Mouse (Mus musculus): ENCODE measurements around the gene Srrm1. TPM values are rescaled to one million over a fixed set of nuclear protein-coding genes. Genes with fewer than 3 reads are reported as not detected.
A peak's percentile ranks its signal among the peaks of the same experiment; 100 is the strongest.

Gene Srrm1
- total and polyA plus RNA-seq, 3 experiments = 26.9 to 285 (median 138) TPM

GRCm38 (mm10) chr4:135353066-135353793 is at the start of gene Srrm1 (continued):
- TF ChIP-seq GABPA (IDR thresholded peaks at IDR 0.05; ENCODE audit: low read depth, low read length) = no peak
- no peak for TF ChIP-seq JUND (IDR thresholded peaks at IDR 0.05; ENCODE audit: low read depth, low read length)
- TF ChIP-seq ELF1 (IDR thresholded peaks at IDR 0.05; ENCODE audit: low read depth, low read length) = peak; percentile 32; the same call in 1 of the 2 replicates
- TF ChIP-seq BHLHE40 (IDR thresholded peaks at IDR 0.05; ENCODE audit: borderline replicate concordance, low read depth, low read length) = no peak

DNA sequence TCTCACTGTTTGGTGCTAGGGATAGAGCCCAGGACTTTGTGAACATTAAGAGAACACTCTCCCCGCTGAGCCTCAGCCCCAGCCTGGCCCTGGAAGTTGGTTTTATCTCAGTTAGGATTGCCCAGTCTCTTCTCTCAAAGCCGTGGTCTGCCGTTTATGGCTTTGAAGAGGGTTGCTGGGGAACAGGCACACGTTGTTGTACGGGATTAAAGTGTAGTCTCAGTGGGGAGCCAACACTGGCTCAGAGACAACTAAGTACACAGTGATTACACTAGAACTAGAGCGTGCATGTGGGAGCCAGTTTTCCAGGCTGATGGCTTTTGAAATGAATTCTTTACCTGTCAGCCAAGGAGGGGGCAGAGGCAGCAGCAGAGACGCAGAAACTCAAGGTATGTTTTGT is 48.8 kb upstream of the Srrm1 start:
- H3K9ac ChIP-seq (ENCODE audit: control insufficient read depth, low read depth, low read length, poor library complexity, severe bottlenecking) = no peak overlapping the region
- H3K4me3 ChIP-seq (ENCODE audit: control insufficient read depth in 1 of 2, insufficient read depth in 1 of 2, low read depth in 2 of 2, low read length in 2 of 2) = no peak overlapping the region
- peaks cover 0 to 26% of the 10 kb centered on the region in 2 experiments; a peak in 2 of 4 replicates for H3K36me3 ChIP-seq (ENCODE audit: control insufficient read depth in 1 of 2, insufficient read depth in 2 of 2, low read length in 2 of 2)
- H3K4me1 ChIP-seq (ENCODE audit: control insufficient read depth in 1 of 2, insufficient read depth in 2 of 2, low read length in 2 of 2) = peaks cover 5 to 30% of the 10 kb centered on the region in 2 experiments; a peak in 3 of 4 replicates
- no peaks in the 10 kb centered on the region for H3K9me3 ChIP-seq (replicated peaks; ENCODE audit: insufficient read depth, low read length)
- H3K27ac ChIP-seq (ENCODE audit: control insufficient read depth, low read depth, low read length) = no peak overlapping the region
- DNase-seq (ENCODE audit: low read depth, low spot score) = no peak
- no peaks in the 10 kb centered on the region for H3K27me3 ChIP-seq (ENCODE audit: control insufficient read depth in 1 of 2, insufficient read depth in 2 of 2, low read length in 2 of 2)
- no peaks in the 10 kb centered on the region for H3K79me2 ChIP-seq (ENCODE audit: control insufficient read depth, insufficient read depth, low read length, poor library complexity)
- no peak for TF ChIP-seq MAFK (IDR thresholded peaks at IDR 0.05; ENCODE audit: borderline replicate concordance, low read depth, low read length)
- TF ChIP-seq MAZ (IDR thresholded peaks at IDR 0.05; ENCODE audit: low read depth, low read length) = no peak
- TF ChIP-seq UBTF (IDR thresholded peaks at IDR 0.05; ENCODE audit: borderline replicate concordance, insufficient read depth, low read depth, low read length) = no peak

DNA sequence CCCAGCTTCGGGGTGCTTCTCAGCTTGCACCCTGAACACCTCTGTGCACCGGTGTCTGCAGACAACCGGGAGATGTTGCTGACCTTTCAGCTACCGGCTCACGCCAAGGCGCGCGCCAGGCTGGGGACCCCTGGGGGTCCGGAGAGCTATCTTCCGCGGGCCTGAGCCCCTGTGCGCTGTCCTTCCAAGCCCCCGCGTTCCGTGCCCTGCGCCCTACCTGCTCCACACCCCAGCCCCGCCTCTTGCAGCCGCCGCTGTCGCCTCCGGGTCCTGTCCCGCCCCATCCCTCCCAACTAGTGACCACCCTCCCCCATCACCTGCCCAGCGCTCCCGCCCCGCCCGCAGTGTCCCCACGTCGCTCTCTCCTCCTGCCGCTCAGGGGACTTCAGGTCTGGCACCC is 44.9 kb upstream of the Srrm1 start, which contains the start of gene Ncmap:
Gene Ncmap, minus strand, starts transcription at position 237 of the 400 bp plus-strand sequence.
- no peaks in the 10 kb centered on the region for H3K9me3 ChIP-seq (replicated peaks; ENCODE audit: insufficient read depth, low read length)
- no peaks in the 10 kb centered on the region; a peak in 1 of 4 replicates for H3K36me3 ChIP-seq (ENCODE audit: control insufficient read depth in 1 of 2, insufficient read depth in 2 of 2, low read length in 2 of 2)
- no peak within 1 kb of the TSS for H3K9ac ChIP-seq (ENCODE audit: control insufficient read depth, low read depth, low read length, poor library complexity, severe bottlenecking)
- no peak within 1 kb of the TSS for H3K27ac ChIP-seq (ENCODE audit: control insufficient read depth, low read depth, low read length)
- H3K4me1 ChIP-seq (ENCODE audit: control insufficient read depth in 1 of 2, insufficient read depth in 2 of 2, low read length in 2 of 2) = peaks cover 0 to under 1% of the 10 kb centered on the region in 2 experiments; a peak in 1 of 4 replicates
- TF ChIP-seq RAD21 (IDR thresholded peaks at IDR 0.05; ENCODE audit: low read depth, low read length) (no peak), CTCF (IDR thresholded peaks at IDR 0.05 in 2 of 3, conservative IDR thresholded peaks at IDR 0.05 in 1 of 3; ENCODE audit: control insufficient read depth in 1 of 3, insufficient read depth in 1 of 3, low read depth in 2 of 3, low read length in 3 of 3, poor library complexity in 1 of 3, severe bottlenecking in 1 of 3) (no peak), CHD1 (IDR thresholded peaks at IDR 0.05; ENCODE audit: low read depth, low read length) (no peak), MAZ (IDR thresholded peaks at IDR 0.05; ENCODE audit: low read depth, low read length) (no peak), HCFC1 (IDR thresholded peaks at IDR 0.05; ENCODE audit: low read depth, low read length) (no peak), ZMIZ1 (IDR thresholded peaks at IDR 0.05; ENCODE audit: low read depth, low read length) (no peak), ELF1 (IDR thresholded peaks at IDR 0.05; ENCODE audit: low read depth, low read length) (no peak), KAT2A (conservative IDR thresholded peaks at IDR 0.05; ENCODE audit: low read depth, low read length) (no peak), NRF1 (IDR thresholded peaks at IDR 0.05; ENCODE audit: insufficient read depth, low read depth, low read length, poor library complexity, severe bottlenecking) (no peak), GATA1 (IDR thresholded peaks at IDR 0.05; ENCODE audit: low read depth, low read length) (no peak), ZNF384 (IDR thresholded peaks at IDR 0.05; ENCODE audit: low read depth, low read length) (no peak), EP300 (IDR thresholded peaks at IDR 0.05; ENCODE audit: low read depth in 1 of 2, low read length in 2 of 2) (no peak), POLR2AphosphoS2 (IDR thresholded peaks at IDR 0.05; ENCODE audit: low read length) (no peak), BHLHE40 (IDR thresholded peaks at IDR 0.05; ENCODE audit: borderline replicate concordance, low read depth, low read length) (no peak), ZC3H11A (IDR thresholded peaks at IDR 0.05; ENCODE audit: low read depth, low read length) (no peak)
- H3K79me2 ChIP-seq (ENCODE audit: control insufficient read depth, insufficient read depth, low read length, poor library complexity) = no peaks in the 10 kb centered on the region
- H3K4me3 ChIP-seq (ENCODE audit: control insufficient read depth in 1 of 2, insufficient read depth in 1 of 2, low read depth in 2 of 2, low read length in 2 of 2) = no peak within 1 kb of the TSS
- H3K27me3 ChIP-seq (ENCODE audit: control insufficient read depth in 1 of 2, insufficient read depth in 2 of 2, low read length in 2 of 2) = no peaks in the 10 kb centered on the region
- no peak for DNase-seq (ENCODE audit: low read depth, low spot score)
